Mouse (Mus musculus) kidney, postnatal 4 days (tissue): ENCODE results near the gene Slc7a11.

Experiments used
- DNase-seq, 2 experiments: peaks; one replicate each; pipeline ENCODE4 v3.0.0; 2021; ENCODE audit warnings: mixed read lengths in 2 of 2

Gene Slc7a11

GRCm38 (mm10) chr3:49965569-49965968, 477.8 kb downstream of the Slc7a11 start:
- DNase-seq, result no peak

GRCm38 (mm10) chr3:49960581-49960980, 482.8 kb downstream of the Slc7a11 start:
- DNase-seq, result no peak

GRCm38 (mm10) chr3:49946845-49947244, 496.6 kb downstream of the Slc7a11 start:
- peak; percentile 54 to 61 for DNase-seq

- DNase-seq, result peak; percentile 22 to 32
Observed at GRCm38 (mm10) chr3:49944783-49945182, 498.6 kb downstream of the Slc7a11 start.

GRCm38 (mm10) chr3:49937611-49938010, 505.8 kb downstream of the Slc7a11 start:
- no peak for DNase-seq

DNA sequence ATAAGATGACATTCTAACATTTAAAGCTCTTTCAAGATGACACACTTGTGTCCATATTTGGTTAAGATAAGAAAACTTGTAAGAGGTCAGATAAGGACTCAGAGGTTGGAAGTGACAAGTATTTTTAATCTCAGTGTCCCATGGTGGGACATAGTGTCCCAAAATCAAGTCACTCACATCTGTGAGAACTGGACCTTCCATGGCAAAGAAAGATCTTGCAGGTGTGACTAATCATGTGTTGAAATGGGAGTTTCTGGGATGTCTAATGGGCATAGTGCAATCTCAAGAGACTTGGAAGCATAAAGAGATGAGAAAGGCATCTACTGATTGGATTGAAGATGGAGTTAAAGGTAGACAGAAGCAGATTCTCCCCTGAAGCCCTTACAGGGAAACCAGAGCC, 513.9 kb downstream of the Slc7a11 start:
- no peak for DNase-seq

GRCm38 (mm10) chr3:49928509-49929263, 514.7 kb downstream of the Slc7a11 start:
- peak; percentile 22 to 49 for DNase-seq

- DNase-seq, result peak in 1 of 2 experiments; percentile 14
Observed at GRCm38 (mm10) chr3:49913929-49914328, 529.5 kb downstream of the Slc7a11 start.

GRCm38 (mm10) chr3:49910922-49911321, 532.5 kb downstream of the Slc7a11 start:
- no peak for DNase-seq

GRCm38 (mm10) chr3:49908426-49909341, 534.7 kb downstream of the Slc7a11 start:
- peak; percentile 54 to 76 for DNase-seq

GRCm38 (mm10) chr3:49893945-49894344, 549.5 kb downstream of the Slc7a11 start:
- DNase-seq, result no peak

DNA sequence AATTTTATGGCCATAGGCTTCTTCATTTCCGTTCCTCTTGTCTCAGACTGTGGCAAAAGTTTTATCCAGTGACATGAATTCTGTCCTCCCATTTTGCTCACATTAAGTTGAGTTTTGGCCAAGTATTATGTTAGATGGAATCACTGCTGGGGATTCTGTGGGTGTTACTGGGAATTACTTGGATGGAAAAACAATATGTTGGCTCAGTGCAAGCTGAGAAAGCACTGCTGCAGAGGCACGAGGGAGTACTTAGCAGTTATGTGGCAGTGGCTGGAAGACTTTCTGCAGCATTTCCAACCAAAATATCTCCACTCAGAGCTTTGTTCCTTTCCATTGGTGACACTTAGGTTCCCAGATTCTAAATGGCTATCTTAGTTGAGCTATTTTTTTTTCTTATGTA, 556.1 kb downstream of the Slc7a11 start:
- no peak for DNase-seq

DNA sequence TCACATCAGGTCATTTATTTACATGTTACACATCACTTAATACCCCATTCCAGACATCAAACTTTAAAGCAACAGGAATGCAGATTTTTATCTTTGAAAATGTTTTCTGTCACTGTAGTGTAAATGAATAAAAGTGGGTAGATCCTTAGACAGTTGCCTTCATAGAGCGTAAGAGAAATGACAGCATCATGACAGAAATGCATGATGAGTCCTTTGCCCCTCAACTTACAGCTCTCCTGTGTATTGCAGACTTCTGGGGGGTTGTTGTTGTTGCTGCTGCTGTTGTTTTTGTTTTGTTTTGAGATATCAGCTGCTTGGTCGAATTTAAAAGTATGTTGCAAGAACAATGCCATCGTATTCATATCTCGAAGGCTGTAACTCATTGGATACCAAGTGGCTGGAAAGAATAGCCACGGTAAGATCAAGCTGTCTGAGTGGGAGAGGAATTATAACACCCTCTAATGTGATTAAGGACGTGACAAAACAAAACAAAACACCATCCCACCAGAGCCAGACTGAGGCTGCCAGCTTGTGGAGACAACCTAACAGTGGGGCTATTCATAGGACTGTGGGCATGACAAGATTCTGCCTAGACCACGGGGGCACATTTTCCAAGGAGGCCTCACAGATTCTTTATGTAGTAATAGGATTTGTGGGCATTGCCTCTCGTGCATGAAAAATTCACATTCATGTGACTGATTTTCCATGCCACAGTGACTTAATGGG, 557.0 kb downstream of the Slc7a11 start:
- DNase-seq, result no peak

- no peak for DNase-seq
Observed at GRCm38 (mm10) chr3:49880496-49880895, 562.9 kb downstream of the Slc7a11 start.

DNA sequence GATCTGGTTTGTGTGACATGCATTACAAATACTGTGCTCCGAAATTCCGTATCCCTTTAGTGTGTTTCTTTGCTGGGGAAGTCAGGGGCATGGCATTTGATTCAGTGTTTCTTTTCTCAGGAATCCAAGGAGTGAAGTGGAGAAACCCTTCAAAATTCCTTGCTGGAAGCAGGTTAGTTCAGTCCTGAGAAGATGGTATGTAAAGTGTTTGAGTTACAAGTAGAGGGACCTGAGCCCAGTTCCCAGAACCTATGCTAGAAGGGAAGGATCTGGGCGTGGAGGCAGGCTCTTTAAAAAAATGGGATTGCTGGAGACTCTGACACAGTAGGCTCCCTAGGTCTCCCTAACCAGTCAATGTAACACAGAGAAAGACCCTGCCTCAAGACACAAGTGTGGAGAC, 572.6 kb downstream of the Slc7a11 start:
- no peak for DNase-seq

DNA sequence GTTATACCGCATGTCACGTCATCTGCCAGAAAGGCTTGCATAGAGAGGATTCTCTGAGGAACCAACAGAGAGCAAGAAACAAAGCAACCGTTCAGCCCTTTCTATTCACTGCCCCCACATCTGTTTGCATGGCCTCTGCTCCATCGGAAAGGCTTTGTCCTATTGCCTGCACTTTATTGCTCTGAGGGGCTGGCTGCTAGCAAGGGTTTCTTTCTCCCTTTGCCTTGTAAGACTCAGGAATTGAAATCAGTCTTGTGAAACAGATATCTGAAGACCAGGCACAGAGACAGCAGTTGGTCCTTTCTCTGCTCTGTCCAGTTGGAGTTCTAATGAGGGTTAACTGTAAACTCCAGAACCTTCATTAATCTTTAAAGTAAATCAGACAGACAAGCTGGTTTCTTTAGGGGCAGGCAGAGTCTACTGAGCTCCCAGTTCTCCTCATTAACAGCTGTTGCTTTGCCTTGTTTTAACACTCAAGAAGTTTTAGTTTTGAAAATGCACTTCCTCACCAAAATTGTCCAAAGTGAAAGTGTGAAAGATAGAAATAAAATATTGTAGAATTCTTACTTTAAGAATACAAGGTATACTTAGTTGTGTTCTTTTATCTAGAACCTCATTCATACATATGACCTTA, 575.3 kb downstream of the Slc7a11 start:
- peak in 1 of 2 experiments; percentile 15 for DNase-seq

GRCm38 (mm10) chr3:49867147-49867950, 576.1 kb downstream of the Slc7a11 start:
- no peak for DNase-seq

- peak; percentile 40 to 68 for DNase-seq
Observed at GRCm38 (mm10) chr3:49866061-49866515, 577.3 kb downstream of the Slc7a11 start.

DNA sequence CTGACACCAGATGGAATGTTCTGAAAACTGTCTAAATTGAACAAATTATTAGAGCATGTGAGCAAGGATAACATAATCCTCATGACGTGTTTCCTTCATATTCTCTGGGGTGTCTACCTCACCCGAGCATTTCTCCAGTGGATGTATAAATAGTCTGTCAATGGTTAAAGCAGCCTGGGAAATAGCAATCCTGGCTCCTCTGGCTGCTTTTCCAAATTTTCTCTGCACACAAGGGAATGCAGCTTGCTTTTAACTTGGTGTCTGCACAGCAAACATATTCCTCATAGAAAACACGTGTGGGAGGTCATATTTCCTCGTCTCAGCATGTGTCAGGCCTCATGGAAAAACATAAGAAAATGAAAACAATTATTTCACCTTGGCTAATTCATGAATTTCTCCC, 586.6 kb downstream of the Slc7a11 start:
- no peak for DNase-seq

- no peak for DNase-seq
Observed at GRCm38 (mm10) chr3:49854277-49854676, 589.1 kb downstream of the Slc7a11 start.

- no peak for DNase-seq
Observed at GRCm38 (mm10) chr3:49842971-49843370, 600.4 kb downstream of the Slc7a11 start.
